In genomic region chr11:88137814-88138425, GRCm38 (mm10) we compare ENCODE assay signal across 9 mouse cellular contexts. TPM values are rescaled to one million over a fixed set of nuclear protein-coding genes. Genes with fewer than 3 reads are reported as not detected.
DNase-seq lines count a peak whose midpoint lies in the region; ATAC-seq and TF ChIP-seq lines count a peak whose summit lies in the region.
"Had no signal": no experiment of that assay in that cellular context is flagged by ENCODE, and none has a peak within 500 bp of the region (broad histone marks: within the 10 kb centered on the region; RNA-seq: fewer than 3 reads in every experiment).

No protein-coding gene starts in this region.

- peak overlapping the region; percentile 52; the same call in 1 of the 2 replicates for H3K9ac ChIP-seq in ES-Bruce4 (ENCODE audit: low read depth, poor library complexity, severe bottlenecking)
- no peak overlapping the region for H3K9ac ChIP-seq in embryonic facial prominence, embryonic 12.5 days
- H3K9ac ChIP-seq in hindbrain, postnatal 0 days (replicated peaks; ENCODE audit: low read length): no peak overlapping the region
- no peak overlapping the region for H3K9ac ChIP-seq in midbrain, embryonic 13.5 days (replicated peaks)

- no peak for DNase-seq in hindbrain, postnatal 0 days (ENCODE audit: low spot score)
- DNase-seq in layer of hippocampus, adult 18-20 months (ENCODE audit: low spot score in 2 of 2): no peak
- no peak for DNase-seq in layer of hippocampus, adult 9-11 months
- DNase-seq: lung, adult 18-20 months; right cerebral cortex, adult 18-20 months had no signal

- TF ChIP-seq CTCF in ES-Bruce4 (IDR thresholded peaks at IDR 0.05; ENCODE audit: low read depth, low read length): no peak
- TF ChIP-seq CTCF in hindbrain, postnatal 0 days (IDR thresholded peaks at IDR 0.05; ENCODE audit: low read depth): no peak

- 0 out of 2 replicates have a peak overlapping the region, but pooled peaks have one; percentile 1 for H3K4me3 ChIP-seq in ES-Bruce4 (ENCODE audit: low read depth, low read length)
- no peak overlapping the region for H3K4me3 ChIP-seq in embryonic facial prominence, embryonic 12.5 days
- H3K4me3 ChIP-seq in hindbrain, postnatal 0 days (ENCODE audit: low read length): no peak overlapping the region
- H3K4me3 ChIP-seq in midbrain, embryonic 13.5 days (replicated peaks): no peak overlapping the region

- no peaks in the 10 kb centered on the region for H3K36me3 ChIP-seq in ES-Bruce4 (ENCODE audit: control insufficient read depth, insufficient read depth, low read length, poor library complexity, severe bottlenecking)
- H3K36me3 ChIP-seq in embryonic facial prominence, embryonic 12.5 days: no peaks in the 10 kb centered on the region; the same call in 1 of the 2 replicates
- H3K36me3 ChIP-seq in hindbrain, postnatal 0 days (ENCODE audit: insufficient read depth, low read length): no peaks in the 10 kb centered on the region
- H3K36me3 ChIP-seq in midbrain, embryonic 13.5 days: no peaks in the 10 kb centered on the region

- H3K4me2 ChIP-seq in embryonic facial prominence, embryonic 12.5 days (replicated peaks): no peak overlapping the region
- H3K4me2 ChIP-seq in hindbrain, postnatal 0 days (ENCODE audit: low read depth, low read length): no peak overlapping the region
- peak overlapping the region; percentile 47 for H3K4me2 ChIP-seq in midbrain, embryonic 13.5 days (replicated peaks)

- no peak for ATAC-seq in embryonic facial prominence, embryonic 12.5 days (ENCODE audit: insufficient number of reproducible peaks, insufficient read depth, low FRiP score, low TSS enrichment)
- no peak for ATAC-seq in hindbrain, postnatal 0 days
- ATAC-seq in midbrain, embryonic 13.5 days: no peak
- no peak for ATAC-seq in megakaryocyte-erythroid progenitor cell, adult 5-6 weeks (replicated peaks; ENCODE audit: low FRiP score, low TSS enrichment, poor library complexity, severe bottlenecking)

- no peaks in the 10 kb centered on the region for H3K27me3 ChIP-seq in ES-Bruce4 (ENCODE audit: control insufficient read depth, insufficient read depth, low read length, poor library complexity, severe bottlenecking)
- no peaks in the 10 kb centered on the region for H3K27me3 ChIP-seq in embryonic facial prominence, embryonic 12.5 days
- H3K27me3 ChIP-seq in hindbrain, postnatal 0 days (ENCODE audit: insufficient read depth, low read length): no peaks in the 10 kb centered on the region
- no peaks in the 10 kb centered on the region for H3K27me3 ChIP-seq in midbrain, embryonic 13.5 days

- peak overlapping the region; percentile 17 for H3K27ac ChIP-seq in ES-Bruce4 (ENCODE audit: insufficient read depth, low read length)
- 0 out of 2 replicates have a peak overlapping the region, but pooled peaks have one; percentile 20 for H3K27ac ChIP-seq in embryonic facial prominence, embryonic 12.5 days
- peak overlapping the region; percentile 79 for H3K27ac ChIP-seq in hindbrain, postnatal 0 days
- H3K27ac ChIP-seq in midbrain, embryonic 13.5 days: peak overlapping the region; percentile 94

- 70% methylated on average over 12 of the region's 12 CpGs for WGBS in embryonic facial prominence, embryonic 12.5 days
- WGBS in hindbrain, postnatal 0 days: 56% methylated on average over 12 of the region's 12 CpGs
- 53% methylated on average over 12 of the region's 12 CpGs for WGBS in midbrain, embryonic 13.5 days

- H3K4me1 ChIP-seq in ES-Bruce4 (ENCODE audit: control insufficient read depth, insufficient read depth, low read length): peaks cover 11% of the 10 kb centered on the region
- H3K4me1 ChIP-seq in embryonic facial prominence, embryonic 12.5 days: peaks cover 37% of the 10 kb centered on the region
- peaks cover 33% of the 10 kb centered on the region for H3K4me1 ChIP-seq in hindbrain, postnatal 0 days (ENCODE audit: insufficient read depth, low read length)
- H3K4me1 ChIP-seq in midbrain, embryonic 13.5 days (replicated peaks): peaks cover 58% of the 10 kb centered on the region

- H3K9me3 ChIP-seq in ES-Bruce4 (replicated peaks; ENCODE audit: control insufficient read depth, insufficient read depth, low read length, poor library complexity, severe bottlenecking): no peaks in the 10 kb centered on the region
- no peaks in the 10 kb centered on the region for H3K9me3 ChIP-seq in embryonic facial prominence, embryonic 12.5 days
- H3K9me3 ChIP-seq in hindbrain, postnatal 0 days (ENCODE audit: low read length): no peaks in the 10 kb centered on the region
- H3K9me3 ChIP-seq in midbrain, embryonic 13.5 days: no peaks in the 10 kb centered on the region

- no peak for TF ChIP-seq POLR2A in ES-Bruce4 (IDR thresholded peaks at IDR 0.05; ENCODE audit: insufficient read depth, low read length)

- no peak for TF ChIP-seq EP300 in ES-Bruce4 (IDR thresholded peaks at IDR 0.05; ENCODE audit: insufficient read depth, low read depth, low read length)

RNA-seq across cellular contexts. Expression of gene Cuedc1, which starts 40.1 kb away (rescaled TPM):
- 21.9 and 22.5 TPM in 2 replicates for polyA plus RNA-seq in ES-Bruce4 (2011; ENCODE audit: insufficient read depth, insufficient read length, low read depth, missing spikeins)
- polyA plus RNA-seq in embryonic facial prominence, embryonic 12.5 days (2016; fragmentation: Nextera tagmentation; extraction: Ambion mirVana): 36.4 and 42.0 TPM in 2 replicates
- total RNA-seq in hindbrain, postnatal 0 days (2014; rRNA removed): 33.6 and 44.6 TPM in 2 replicates
- polyA plus RNA-seq in hindbrain, postnatal 0 days (2015; fragmentation: Nextera tagmentation; extraction: Ambion mirVana): 35.8 and 40.9 TPM in 2 replicates
- polyA plus RNA-seq in midbrain, embryonic 13.5 days (2015; fragmentation: Nextera tagmentation; extraction: Ambion mirVana): 40.6 and 46.1 TPM in 2 replicates
- 10 to 100 TPM; 27.9 to 31.8 TPM for total RNA-seq in layer of hippocampus, adult 18-20 months (2021)
- 1.7 and 2.3 TPM in 2 replicates for total RNA-seq in megakaryocyte-erythroid progenitor cell, adult 5-6 weeks (2014; fragmentation: Nextera tagmentation)
- total RNA-seq in megakaryocyte-erythroid progenitor cell, adult 5-6 weeks (2017): 0.19 and 2.8 TPM in 2 replicates

Comparison
In these comparisons a context has a peak if more than half of its experiments do, and no peak if none do; other contexts are left out.
1. H3K27ac ChIP-seq: peak in every context shown above with its lines; median percentile 94 in midbrain, embryonic 13.5 days; 79 in hindbrain, postnatal 0 days; 20 in embryonic facial prominence, embryonic 12.5 days; 17 in ES-Bruce4.